ENCODE assay signal across 12 mouse cellular contexts in genomic region chr5:142900651-142901050, GRCm38 (mm10). TPM values are rescaled to one million over a fixed set of nuclear protein-coding genes. Genes with fewer than 3 reads are reported as not detected.
DNase-seq lines count a peak whose midpoint lies in the region; ATAC-seq and TF ChIP-seq lines count a peak whose summit lies in the region.
"Had no signal": no experiment of that assay in that cellular context is flagged by ENCODE, and none has a peak within 500 bp of the region (broad histone marks: within the 10 kb centered on the region; RNA-seq: fewer than 3 reads in every experiment).

No protein-coding gene starts in this region.

- no peak overlapping the region for H3K4me3 ChIP-seq in kidney, embryonic 15.5 days (replicated peaks)
- no peak overlapping the region for H3K4me3 ChIP-seq in midbrain, postnatal 0 days (ENCODE audit: low read depth, low read length)
- H3K4me3 ChIP-seq in midbrain, embryonic 11.5 days (ENCODE audit: low read depth, low read length): no peak overlapping the region
- H3K4me3 ChIP-seq in embryonic fibroblast, embryonic 13.5 days (ENCODE audit: insufficient read depth, low read length): no peak overlapping the region
- H3K4me3 ChIP-seq: liver, embryonic 13.5 days had no signal

- 85% methylated on average over 7 of the region's 7 CpGs for WGBS in kidney, embryonic 15.5 days
- 88% methylated on average over 7 of the region's 7 CpGs for WGBS in midbrain, postnatal 0 days
- WGBS in midbrain, embryonic 11.5 days: 88% methylated on average over 7 of the region's 7 CpGs

- no peaks in the 10 kb centered on the region for H3K9me3 ChIP-seq in kidney, embryonic 15.5 days (replicated peaks)
- H3K9me3 ChIP-seq in midbrain, postnatal 0 days (ENCODE audit: low read length): no peaks in the 10 kb centered on the region
- H3K9me3 ChIP-seq in midbrain, embryonic 11.5 days (ENCODE audit: control insufficient read depth, low read length): no peaks in the 10 kb centered on the region
- H3K9me3 ChIP-seq: liver, embryonic 13.5 days had no signal

- H3K4me1 ChIP-seq in kidney, embryonic 15.5 days: peaks cover 40% of the 10 kb centered on the region
- peaks cover 9% of the 10 kb centered on the region; the same call in 1 of the 2 replicates for H3K4me1 ChIP-seq in midbrain, postnatal 0 days (ENCODE audit: insufficient read depth, low read length)
- H3K4me1 ChIP-seq in midbrain, embryonic 11.5 days (ENCODE audit: control insufficient read depth, insufficient read depth, low read length): peaks cover 9% of the 10 kb centered on the region; the same call in 1 of the 2 replicates
- H3K4me1 ChIP-seq in embryonic fibroblast, embryonic 13.5 days (ENCODE audit: control insufficient read depth, insufficient read depth, low read length): no peaks in the 10 kb centered on the region

- peaks cover 73% of the 10 kb centered on the region for H3K36me3 ChIP-seq in kidney, embryonic 15.5 days
- peaks cover 49% of the 10 kb centered on the region for H3K36me3 ChIP-seq in midbrain, postnatal 0 days (ENCODE audit: insufficient read depth, low read length)
- H3K36me3 ChIP-seq in midbrain, embryonic 11.5 days (ENCODE audit: control insufficient read depth, insufficient read depth, low read length): peaks cover 34% of the 10 kb centered on the region

- H3K9ac ChIP-seq in kidney, embryonic 15.5 days: no peak overlapping the region
- H3K9ac ChIP-seq in midbrain, postnatal 0 days (replicated peaks; ENCODE audit: low read length, poor library complexity, severe bottlenecking): no peak overlapping the region
- no peak overlapping the region for H3K9ac ChIP-seq in midbrain, embryonic 11.5 days (ENCODE audit: low read length)
- H3K9ac ChIP-seq: liver, embryonic 13.5 days had no signal

- H3K4me2 ChIP-seq in kidney, embryonic 15.5 days: no peak overlapping the region
- no peak overlapping the region for H3K4me2 ChIP-seq in midbrain, postnatal 0 days (ENCODE audit: low read depth, low read length, poor library complexity, severe bottlenecking)
- H3K4me2 ChIP-seq in midbrain, embryonic 11.5 days: no peak overlapping the region
- H3K4me2 ChIP-seq: liver, embryonic 13.5 days had no signal

- no peak for ATAC-seq in kidney, embryonic 15.5 days (replicated peaks; ENCODE audit: low FRiP score)
- no peak for ATAC-seq in midbrain, postnatal 0 days (ENCODE audit: low FRiP score)
- no peak for ATAC-seq in midbrain, embryonic 11.5 days (ENCODE audit: low FRiP score)
- ATAC-seq in CD4-positive, CD25-positive, alpha-beta regulatory T cell, adult 4 months: no peak

- TF ChIP-seq POLR2A in embryonic fibroblast, embryonic 13.5 days (IDR thresholded peaks at IDR 0.05; ENCODE audit: low read depth, low read length): peak; percentile 54; the same call in 1 of the 2 replicates

- peak; percentile 37 for DNase-seq in cerebellum, adult 9-11 months
- DNase-seq in cerebellum, adult 11 months: no peak
- no peak for DNase-seq in kidney, adult 11 months
- DNase-seq in midbrain, postnatal 0 days (ENCODE audit: low spot score): no peak
- DNase-seq in midbrain, embryonic 11.5 days (ENCODE audit: low spot score, missing footprints): no peak
- DNase-seq: cerebellum, adult 2 months; kidney, adult 2 months; liver, embryonic 13.5 days had no signal

- TF ChIP-seq CTCF in midbrain, postnatal 0 days (IDR thresholded peaks at IDR 0.05): 0 out of 2 replicates have a peak, but pooled peaks have one; percentile 2
- TF ChIP-seq CTCF in embryonic fibroblast, embryonic 13.5 days (IDR thresholded peaks at IDR 0.05; ENCODE audit: borderline replicate concordance, insufficient read depth, low read length): no peak

- no peaks in the 10 kb centered on the region for H3K27me3 ChIP-seq in kidney, embryonic 15.5 days
- H3K27me3 ChIP-seq in midbrain, postnatal 0 days (ENCODE audit: insufficient read depth, low read length): no peaks in the 10 kb centered on the region
- H3K27me3 ChIP-seq in midbrain, embryonic 11.5 days (ENCODE audit: control insufficient read depth, insufficient read depth, low read length): no peaks in the 10 kb centered on the region
- H3K27me3 ChIP-seq: liver, embryonic 13.5 days had no signal

- peak overlapping the region; percentile 27; the same call in 1 of the 2 replicates for H3K27ac ChIP-seq in kidney, embryonic 15.5 days
- H3K27ac ChIP-seq in midbrain, postnatal 0 days (ENCODE audit: low read depth, low read length): no peak overlapping the region
- H3K27ac ChIP-seq in midbrain, embryonic 11.5 days (ENCODE audit: low read depth, low read length): no peak overlapping the region
- no peak overlapping the region for H3K27ac ChIP-seq in embryonic fibroblast, embryonic 13.5 days (ENCODE audit: insufficient read depth, low read length)

RNA-seq across cellular contexts. Expression of gene Fbxl18, which starts 5.4 kb away (rescaled TPM):
- 16.7 and 17.8 TPM in 2 replicates for polyA plus RNA-seq in kidney, embryonic 15.5 days (2015; fragmentation: Nextera tagmentation; extraction: Ambion mirVana)
- total RNA-seq in midbrain, postnatal 0 days (2014; rRNA removed): 52.8 and 67.5 TPM in 2 replicates
- polyA plus RNA-seq in midbrain, postnatal 0 days (2015; fragmentation: Nextera tagmentation; extraction: Ambion mirVana): 25.5 and 27.5 TPM in 2 replicates
- polyA plus RNA-seq in midbrain, embryonic 11.5 days (2014; fragmentation: Nextera tagmentation; extraction: Ambion mirVana): 10.5 and 11.8 TPM in 2 replicates
- 8.7 and 8.8 TPM in 2 replicates for polyA plus RNA-seq in embryonic fibroblast, embryonic 13.5 days (2011; ENCODE audit: insufficient read length, low read depth, missing spikeins)
- polyA plus RNA-seq in CD4-positive, CD25-positive, alpha-beta regulatory T cell, adult 4 months (2017; shearing (Covaris generic)): 1 to 10 TPM; 3.9 to 8.6 TPM

RNA-seq across cellular contexts. Expression of gene Actb, which starts 5.9 kb away (rescaled TPM):
- polyA plus RNA-seq in kidney, embryonic 15.5 days (2015; fragmentation: Nextera tagmentation; extraction: Ambion mirVana): 14,718 and 15,443 TPM in 2 replicates
- 5,191 and 5,200 TPM in 2 replicates for total RNA-seq in midbrain, postnatal 0 days (2014; rRNA removed)
- polyA plus RNA-seq in midbrain, postnatal 0 days (2015; fragmentation: Nextera tagmentation; extraction: Ambion mirVana): 15,915 and 17,004 TPM in 2 replicates
- 14,142 and 15,094 TPM in 2 replicates for polyA plus RNA-seq in midbrain, embryonic 11.5 days (2014; fragmentation: Nextera tagmentation; extraction: Ambion mirVana)
- polyA plus RNA-seq in embryonic fibroblast, embryonic 13.5 days (2011; ENCODE audit: insufficient read length, low read depth, missing spikeins): 7,994 and 9,776 TPM in 2 replicates
- polyA plus RNA-seq in CD4-positive, CD25-positive, alpha-beta regulatory T cell, adult 4 months (2017; shearing (Covaris generic)): over 10,000 TPM; 21,144 to 46,167 TPM

RNA-seq across cellular contexts. Expression of gene Fscn1, which starts 59.5 kb away (rescaled TPM):
- polyA plus RNA-seq in kidney, embryonic 15.5 days (2015; fragmentation: Nextera tagmentation; extraction: Ambion mirVana): 320 and 348 TPM in 2 replicates
- total RNA-seq in midbrain, postnatal 0 days (2014; rRNA removed): 536 and 616 TPM in 2 replicates
- 485 and 504 TPM in 2 replicates for polyA plus RNA-seq in midbrain, postnatal 0 days (2015; fragmentation: Nextera tagmentation; extraction: Ambion mirVana)
- polyA plus RNA-seq in midbrain, embryonic 11.5 days (2014; fragmentation: Nextera tagmentation; extraction: Ambion mirVana): 566 and 605 TPM in 2 replicates
- 323 and 406 TPM in 2 replicates for polyA plus RNA-seq in embryonic fibroblast, embryonic 13.5 days (2011; ENCODE audit: insufficient read length, low read depth, missing spikeins)
- under 1 TPM; 0.36 to 0.58 TPM for polyA plus RNA-seq in CD4-positive, CD25-positive, alpha-beta regulatory T cell, adult 4 months (2017; shearing (Covaris generic))
- total RNA-seq: granulocyte monocyte progenitor cell, adult 5-6 weeks had no signal

Comparison
In these comparisons a context has a peak if more than half of its experiments do, and no peak if none do; other contexts are left out.
1. RNA of gene Fscn1, which starts 59.5 kb away (polyA plus RNA-seq): 566 to 605 TPM in midbrain, embryonic 11.5 days, 485 to 504 TPM in midbrain, postnatal 0 days, 320 to 348 TPM in kidney, embryonic 15.5 days and 323 to 406 TPM in embryonic fibroblast, embryonic 13.5 days; 0.36 to 0.58 TPM in CD4-positive, CD25-positive, alpha-beta regulatory T cell, adult 4 months; every median in the first group is over 100 times any median in the second.